Mouse (Mus musculus) erythroblast, embryonic 14.5 days (primary cell): ENCODE measurements around the gene Scnn1b.

ENCODE experiments used
- GATA1 ChIP-seq: IDR thresholded peaks from 2 replicates; pipeline ENCODE4 v1.6.1; 2012; ENCODE audit warnings: low read length, inconsistent platforms, mixed read lengths
- TAL1 ChIP-seq: IDR thresholded peaks from 3 replicates; pipeline ENCODE4 v1.6.1; 2012; ENCODE audit warnings: low read length, inconsistent platforms, mixed read lengths

GRCm38 (mm10) chr7:121873998-121874397 is 9.2 kb downstream of the Scnn1b start:
- TF ChIP-seq GATA1 (no peak), TAL1 (no peak)
